Mouse (Mus musculus) cerebellum, adult 9-10 months (tissue): ENCODE data around the gene Sema3a.
"Not testable (repeated sequence)": the region's sequence is repeated elsewhere in the genome, so short reads cannot be mapped to it uniquely, and the experiment has no call there.

Experiments used
- DNase-seq: peaks from one replicate; pipeline ENCODE4 v3.0.0; 2022

The Sema3a gene

DNA sequence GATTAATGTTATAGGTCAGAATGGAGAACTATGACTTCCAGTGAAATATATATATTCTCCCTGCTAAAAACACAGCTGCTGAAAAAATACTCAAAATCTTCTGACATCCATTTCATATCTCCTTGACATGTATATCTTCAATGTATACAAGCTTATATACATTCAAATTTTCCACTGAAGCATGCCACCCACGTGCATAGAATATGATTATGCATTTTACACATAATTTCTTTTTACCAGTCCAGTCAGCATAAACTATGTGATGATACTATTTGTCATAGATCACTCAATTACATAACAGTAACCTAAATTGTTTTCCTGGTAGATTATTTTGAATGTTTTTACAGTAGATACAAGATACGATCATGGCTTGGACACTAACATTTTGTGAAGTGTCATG is 306.6 kb downstream of the Sema3a start:
- DNase-seq = no peak

DNA sequence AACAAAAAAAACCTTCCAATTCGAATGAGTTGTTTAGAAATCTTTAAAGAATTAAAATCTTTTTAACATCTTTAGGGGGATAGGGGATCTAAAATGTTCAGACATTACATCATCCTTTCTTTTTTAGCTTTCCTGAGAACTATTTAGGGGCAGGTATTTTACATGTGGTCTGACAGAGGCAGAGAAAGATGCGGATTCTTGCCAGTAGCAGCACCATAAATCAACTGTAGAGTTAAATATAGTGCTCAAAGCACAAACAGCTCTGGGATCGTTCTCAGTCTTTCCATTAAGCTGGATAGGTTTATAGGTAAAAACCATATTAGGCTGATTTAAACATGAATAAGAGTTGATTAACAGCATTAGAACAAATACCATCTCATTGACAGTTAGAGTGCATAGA is 307.4 kb downstream of the Sema3a start:
- DNase-seq = no peak

DNA sequence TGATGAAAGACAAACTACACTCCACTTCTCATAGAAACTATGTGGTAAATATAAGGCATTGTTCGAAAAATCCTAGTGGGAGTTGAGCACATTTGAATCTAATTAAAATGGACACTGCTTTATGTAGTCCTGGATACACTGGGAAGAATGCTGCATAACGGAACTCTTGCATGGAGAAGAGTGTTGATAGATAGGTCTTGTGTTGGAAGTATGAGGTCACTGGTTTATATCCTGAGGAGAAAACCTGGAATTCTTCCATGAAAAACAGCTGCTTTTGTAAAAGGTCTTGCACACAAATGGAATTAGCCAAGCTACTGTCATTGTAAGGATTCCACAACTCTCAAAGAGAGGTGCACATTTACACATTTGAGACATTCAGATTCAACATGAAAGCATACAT is 308.1 kb downstream of the Sema3a start:
- DNase-seq = no peak

DNA sequence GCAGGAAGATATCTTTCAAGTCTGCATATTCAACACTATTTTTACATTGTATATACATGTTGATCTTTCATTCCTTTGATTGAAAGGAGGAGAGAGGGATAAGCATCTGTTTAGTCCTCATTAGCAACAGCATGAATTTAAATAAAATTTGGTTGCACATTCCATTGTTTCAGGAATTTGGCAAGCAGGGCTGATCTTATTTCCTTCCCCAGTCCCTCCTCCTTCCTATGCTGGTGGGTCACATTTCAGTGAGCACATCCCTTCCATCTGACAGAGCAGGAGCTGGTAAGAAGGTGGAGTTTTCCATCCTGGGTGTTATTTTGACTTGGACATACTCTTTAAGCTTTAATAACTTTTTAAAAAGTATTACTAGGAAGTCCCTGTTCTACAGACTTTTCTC is 315.9 kb downstream of the Sema3a start:
- DNase-seq = no peak

DNA sequence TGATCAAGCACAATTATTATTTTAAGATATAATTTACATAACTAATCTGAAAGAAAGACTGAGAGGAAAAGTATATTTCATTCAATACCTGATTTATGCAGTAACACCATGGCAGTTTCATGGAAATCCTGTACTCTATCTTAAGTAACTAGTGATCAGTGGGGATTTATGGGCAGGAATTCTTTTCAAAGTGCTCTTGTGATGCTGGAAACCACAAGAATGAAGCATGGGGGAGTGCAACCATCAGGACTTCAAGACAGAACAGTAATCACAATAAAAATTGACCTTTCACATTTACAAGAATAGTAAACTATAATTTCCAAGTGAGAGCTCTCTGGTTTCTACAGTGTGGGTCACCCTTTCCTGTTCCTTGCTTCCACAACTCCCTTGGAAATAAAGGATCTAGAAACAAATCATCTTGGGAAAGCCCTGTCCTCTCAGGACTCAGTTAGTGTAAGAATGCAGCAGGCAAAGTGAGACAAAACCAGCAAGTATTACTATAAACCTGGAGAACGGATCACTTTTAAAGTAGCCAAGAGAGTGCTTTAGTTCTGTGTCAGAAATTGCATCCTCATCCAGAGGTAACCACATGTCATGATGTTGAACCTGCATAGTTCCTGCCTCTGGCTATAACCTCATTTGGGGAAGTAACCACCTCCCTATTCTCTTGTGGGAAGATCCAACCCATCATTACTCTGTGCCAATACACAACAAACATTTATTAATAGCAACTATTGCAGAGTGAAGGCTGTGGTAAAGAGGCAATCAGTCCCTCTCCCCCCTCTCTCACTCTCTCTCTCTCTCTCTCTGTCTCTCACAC is 335.2 kb downstream of the Sema3a start:
- DNase-seq = no peak

DNA sequence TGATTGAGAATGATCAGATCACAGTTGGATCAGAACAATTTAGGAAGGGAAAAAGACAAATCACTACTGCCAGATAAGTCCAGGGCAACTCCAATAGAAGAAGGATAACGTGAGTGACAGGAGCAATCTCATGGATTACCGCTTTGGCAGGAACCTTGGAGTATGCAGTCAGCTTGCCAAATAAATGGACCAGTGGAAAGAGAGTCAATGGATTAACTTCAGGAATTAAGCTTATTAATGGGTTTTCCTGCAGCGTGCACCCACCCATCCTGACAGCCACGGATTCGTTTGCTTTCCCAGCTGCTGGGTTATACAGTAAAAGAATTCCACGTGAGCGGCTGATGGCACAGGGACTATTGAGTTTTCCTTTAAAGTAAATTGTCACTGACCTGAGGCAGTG is 343.6 kb downstream of the Sema3a start:
- DNase-seq = no peak

DNA sequence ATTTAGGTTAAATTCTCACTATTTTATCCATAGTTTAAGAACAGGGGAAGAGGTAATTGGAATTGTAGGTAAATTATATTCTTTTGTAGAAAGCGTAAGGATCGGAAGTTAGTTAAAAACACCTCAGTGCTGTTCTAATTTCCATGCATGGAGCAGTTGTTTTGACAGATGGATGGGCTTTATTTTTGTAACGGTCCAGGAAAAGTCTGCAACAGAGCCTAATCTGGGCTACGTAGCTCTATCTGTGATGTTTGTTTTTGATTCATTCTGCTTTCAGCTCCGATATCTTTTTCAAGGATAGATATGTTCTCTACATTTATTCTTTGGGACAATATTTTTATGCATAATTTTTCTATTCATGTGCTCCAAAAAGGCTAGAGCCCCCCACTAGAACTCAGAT is 344.2 kb downstream of the Sema3a start:
- no peak for DNase-seq

DNA sequence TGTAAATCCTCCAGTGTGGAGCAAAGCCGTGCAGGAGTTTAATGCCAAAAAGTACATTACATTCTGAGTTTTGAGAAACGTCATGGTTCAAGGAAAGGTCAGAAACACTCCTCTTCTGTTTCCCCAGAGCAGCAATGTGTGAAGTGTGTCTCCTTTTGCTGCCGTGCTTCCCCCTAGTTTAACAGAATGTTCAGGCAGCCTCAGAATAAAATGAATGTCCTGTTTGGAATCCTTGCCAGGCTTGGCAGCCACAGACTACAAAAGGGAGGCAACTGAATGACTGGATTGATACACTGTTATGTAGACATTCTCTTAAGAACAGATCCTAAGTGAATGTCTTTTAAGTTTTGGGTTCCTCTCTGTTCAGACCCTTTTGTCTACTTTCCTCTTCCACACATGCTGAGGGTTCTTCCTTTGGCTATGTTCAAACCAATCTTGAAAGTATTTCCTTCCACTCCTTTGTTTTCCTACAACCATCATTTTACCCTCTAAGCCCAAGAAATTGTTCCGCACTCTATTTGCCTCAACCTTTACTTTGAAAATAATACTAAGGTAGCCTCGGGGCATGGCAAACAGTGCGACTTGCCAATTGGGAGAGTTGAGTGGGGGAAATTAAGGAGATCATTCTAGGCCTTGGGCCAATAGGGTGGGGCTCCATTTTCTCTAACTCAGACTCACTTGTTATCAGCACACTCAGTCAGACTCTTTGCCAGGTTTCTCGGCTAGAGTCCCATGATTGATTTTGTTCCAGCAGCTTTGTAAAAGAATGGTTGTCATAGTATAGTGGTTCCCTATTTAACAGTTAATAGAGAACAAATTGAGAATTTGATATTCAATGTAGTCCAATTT is 345.1 kb downstream of the Sema3a start:
- no peak for DNase-seq

DNA sequence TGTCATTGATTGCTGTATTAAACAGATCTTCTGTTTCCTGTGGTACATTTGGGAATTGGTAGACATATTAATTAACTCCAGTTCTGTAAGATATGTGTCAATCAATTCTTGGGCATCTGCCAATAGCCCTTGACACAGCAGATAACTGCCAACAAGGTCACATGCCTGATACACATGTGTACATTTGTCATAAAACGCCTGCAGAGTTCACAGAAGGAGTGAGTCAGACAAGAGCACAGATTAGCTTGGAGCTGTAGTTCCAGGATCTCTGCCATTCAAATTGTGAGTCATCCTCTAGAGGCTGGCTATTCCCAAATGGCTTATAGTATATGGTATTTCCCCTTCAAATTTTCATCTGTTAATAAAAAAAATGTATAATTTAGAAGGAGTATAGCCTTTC is 352.4 kb downstream of the Sema3a start:
- no peak for DNase-seq

DNA sequence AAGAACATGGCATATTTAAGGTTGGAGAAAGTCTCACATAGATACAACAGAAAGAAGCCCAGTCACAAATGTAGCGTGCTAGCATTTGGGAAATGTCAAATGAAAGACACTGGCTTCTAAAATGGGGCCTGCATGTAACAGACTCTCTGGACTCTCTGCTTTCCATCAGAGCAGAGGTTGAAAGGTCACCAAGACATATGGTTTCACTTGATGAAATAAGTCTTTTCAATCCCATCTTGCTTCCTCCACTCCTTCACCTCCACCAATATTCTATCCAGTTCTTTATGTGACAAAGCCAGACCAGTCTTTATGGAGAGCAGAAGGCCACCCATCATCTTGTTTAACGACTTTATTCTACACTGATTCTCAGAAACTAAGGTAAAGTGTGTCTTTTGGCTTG is 363.5 kb downstream of the Sema3a start:
- no peak for DNase-seq

DNA sequence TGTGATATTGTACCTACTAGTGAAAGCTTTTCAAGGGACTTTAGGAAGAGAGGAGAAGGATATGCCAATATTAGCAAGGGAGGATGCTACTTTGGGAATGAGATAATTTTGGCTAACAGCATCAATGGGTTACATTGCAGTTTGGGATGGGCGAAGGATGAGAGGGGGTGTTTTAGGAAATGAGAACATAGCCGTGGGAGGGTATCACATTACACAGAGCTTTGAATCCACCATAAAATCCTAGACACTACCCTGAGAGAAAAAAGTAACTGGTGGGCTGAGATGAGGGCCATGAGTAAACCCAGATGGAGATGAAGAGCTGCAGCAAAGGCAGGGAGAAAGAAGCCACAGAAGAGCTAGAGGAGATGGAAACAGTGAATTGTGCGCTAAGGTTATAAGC is 370.8 kb downstream of the Sema3a start:
- DNase-seq = not testable (repeated sequence)

DNA sequence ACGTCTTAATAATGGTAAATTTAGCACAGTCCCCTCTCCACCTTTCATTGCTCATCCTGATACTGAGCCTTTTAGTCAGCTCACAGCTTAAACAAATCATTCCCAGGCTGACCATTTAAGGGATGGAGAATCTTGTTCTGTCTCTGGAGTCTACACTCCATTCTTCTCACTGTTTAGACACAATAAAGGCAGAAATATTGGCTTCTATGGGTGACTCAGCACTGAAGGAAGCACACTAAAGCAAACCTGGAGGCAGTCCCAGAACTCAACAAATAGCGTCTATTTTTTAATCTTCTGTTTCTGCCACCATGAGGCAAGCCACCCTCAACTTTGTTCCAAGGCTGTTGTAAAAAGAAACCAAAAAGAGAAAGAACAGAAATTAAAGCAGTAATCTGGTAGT is 374.6 kb downstream of the Sema3a start:
- DNase-seq = no peak

DNA sequence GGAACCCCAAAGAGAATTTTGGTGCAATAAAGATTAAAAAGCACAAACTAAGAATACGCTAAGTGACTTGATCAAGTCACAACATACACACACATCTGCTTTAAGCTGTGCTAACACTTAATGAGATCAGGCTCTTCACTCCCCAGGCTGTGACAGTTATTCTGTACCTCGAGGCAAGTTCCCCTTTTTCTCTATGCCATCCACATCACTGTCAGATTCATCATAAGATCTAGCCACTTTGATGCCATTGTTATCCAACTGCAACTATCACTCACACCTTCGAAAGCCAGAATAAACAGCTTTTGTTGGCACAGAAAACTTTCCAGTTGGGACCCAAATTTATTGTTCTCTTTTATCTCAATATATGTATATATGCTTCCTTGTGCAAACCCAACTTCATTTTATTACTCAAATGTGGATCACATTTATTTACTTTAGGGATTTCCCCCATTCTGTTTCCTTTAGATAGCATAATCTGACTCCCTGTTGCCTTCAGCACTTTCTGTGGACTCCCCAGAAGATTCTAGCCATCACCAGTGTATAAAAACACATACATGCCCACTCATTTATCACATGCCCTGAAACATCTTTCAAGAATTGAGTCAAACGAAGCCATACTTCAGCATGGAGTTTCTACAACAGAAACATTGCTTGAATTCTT is 380.8 kb downstream of the Sema3a start:
- DNase-seq = no peak

DNA sequence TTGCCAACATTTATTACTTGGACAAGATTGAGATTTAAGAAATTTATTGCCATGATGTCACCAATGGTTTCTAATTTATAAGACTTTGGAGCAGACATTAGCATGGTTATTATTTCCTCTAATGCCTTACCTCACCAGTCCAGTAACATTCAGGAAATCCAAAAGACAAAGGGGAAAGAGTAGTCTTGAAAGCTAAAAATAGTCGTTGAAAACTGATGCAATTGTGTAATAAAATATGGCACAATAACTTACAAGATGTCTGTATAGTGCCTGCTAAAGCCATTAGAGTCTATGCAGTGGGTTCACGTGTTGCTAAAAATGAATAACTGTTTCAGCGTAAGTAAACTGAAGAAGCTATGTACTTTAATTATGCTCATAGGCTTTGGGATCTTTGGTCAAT is 383.9 kb downstream of the Sema3a start:
- no peak for DNase-seq

DNA sequence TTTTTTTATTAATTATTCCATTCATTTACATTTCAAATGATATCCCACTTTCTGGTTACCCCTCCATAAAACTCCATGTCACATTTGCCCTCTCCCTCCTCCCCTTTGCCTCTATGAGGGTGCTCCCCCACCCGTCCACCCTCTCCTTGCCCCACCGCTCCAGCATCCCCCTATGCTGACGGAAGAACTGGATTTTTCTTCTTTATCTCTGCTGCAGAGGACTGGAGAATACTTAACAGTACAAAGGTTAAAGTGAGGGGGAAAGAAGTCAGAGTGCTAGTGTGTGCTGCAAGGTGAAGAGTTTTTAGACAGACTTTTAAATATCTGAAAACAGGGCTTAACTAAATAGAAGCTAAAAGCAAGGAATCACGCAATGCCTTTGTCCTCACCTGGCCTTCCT is 391.8 kb downstream of the Sema3a start:
- DNase-seq = no peak

DNA sequence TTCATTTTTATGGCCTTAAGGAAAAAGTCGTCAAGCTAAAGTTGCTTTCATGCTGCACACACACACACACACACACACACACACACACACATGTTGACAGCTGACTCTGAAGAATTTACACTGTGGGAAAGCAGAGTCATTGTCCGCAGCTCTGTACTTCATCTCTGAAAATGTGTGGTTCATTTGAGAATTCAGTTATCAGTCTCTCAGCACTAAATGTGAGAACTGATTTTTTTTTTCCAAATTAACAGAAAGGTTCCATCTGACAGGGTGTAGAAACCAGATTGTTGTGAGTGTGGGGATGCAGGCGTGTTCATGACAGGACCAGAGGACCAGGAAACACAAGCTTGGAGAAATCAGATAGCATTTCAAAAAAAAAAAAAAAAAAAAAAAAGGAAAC is 400.4 kb downstream of the Sema3a start:
- DNase-seq = no peak

DNA sequence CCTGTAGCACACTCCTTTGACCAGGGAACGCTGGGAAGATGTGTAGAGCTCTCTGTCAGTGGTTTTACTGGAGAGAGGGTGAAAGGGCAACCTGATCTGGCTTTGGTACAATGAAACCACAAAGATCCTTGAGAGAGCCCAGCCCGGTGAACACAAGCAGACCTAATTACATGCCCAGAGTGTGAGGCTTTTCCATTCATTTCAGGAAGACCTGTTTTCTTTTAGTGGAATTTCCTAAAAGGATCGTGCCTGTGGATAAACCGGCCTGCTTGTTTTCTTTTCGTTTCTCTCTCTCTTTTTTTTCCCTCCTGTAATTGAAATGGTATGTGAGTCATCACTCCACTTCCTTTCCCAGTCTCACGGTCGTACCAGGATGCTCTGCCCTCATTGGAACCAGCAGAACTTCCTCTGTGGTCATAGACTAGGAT is 401.8 kb downstream of the Sema3a start:
- DNase-seq = no peak

DNA sequence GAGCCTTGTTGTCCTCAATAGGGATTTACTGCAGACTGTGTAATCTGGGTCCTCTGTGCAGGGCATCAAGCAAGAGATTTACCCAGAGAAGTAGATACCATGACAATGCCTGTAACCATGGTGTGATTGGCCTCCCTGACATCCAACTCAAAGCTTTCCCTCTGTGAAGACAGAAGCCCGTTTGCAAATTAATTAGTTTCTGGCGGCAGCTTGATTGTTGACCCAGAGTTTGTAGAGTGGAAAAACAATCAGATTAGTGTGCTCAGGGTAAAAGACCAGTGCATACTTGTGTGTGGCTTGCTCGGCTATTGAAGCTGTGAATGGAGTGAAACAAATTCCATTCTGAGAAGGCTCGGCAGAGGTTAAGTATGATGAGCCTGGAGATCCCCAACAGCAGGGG is 404.0 kb downstream of the Sema3a start:
- peak; percentile 21 for DNase-seq

DNA sequence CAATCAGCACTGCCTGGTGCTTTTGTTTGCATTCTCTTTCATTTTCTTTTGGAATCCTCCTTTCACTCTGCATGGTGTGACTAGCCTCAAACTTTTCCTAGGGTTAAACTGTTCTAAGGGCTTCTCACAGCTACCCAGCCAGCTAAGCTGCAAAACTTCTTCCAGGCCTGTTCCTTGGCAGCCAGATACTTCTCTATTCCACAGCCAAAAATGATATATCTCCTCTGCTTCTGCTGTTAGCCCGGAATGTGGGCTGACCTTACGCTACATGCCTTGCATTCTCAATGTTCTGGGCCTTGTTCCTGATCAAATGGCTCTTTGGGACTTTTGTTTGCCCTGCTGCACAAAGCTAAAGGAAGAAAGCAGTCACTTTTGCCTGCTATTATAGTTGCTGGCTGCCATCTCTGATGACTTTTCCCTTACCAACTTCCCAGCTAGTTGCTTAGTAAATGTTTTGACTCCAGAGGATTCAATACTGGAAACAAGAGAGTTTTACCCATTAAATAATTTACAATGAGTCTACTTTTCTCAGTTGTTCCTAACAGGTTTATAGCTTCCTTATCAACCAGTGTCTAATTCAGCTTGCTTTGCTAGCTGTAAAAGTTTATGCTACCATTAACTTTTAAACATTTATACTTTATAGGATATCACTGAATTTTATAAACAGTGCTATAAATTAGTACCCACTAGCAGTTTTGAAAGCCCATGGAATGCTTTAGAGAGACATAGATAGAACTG is 422.4 kb downstream of the Sema3a start:
- peak; percentile 7 for DNase-seq

DNA sequence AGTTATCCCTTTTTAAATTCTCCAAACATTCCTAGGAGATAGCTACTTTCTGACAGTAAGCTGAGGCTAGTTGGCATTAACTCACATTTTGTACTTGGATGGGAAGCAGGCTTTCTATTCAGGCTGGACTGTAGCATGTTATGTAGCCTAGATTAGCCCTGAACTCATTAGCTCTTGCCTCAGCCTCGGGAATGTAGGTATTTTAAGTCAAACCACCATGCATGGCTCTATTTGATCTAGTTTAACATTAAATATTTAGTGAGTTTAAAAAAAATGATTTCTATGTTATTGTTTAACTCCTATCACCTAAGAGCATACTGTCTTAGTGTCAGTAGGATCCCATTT is 423.0 kb downstream of the Sema3a start:
- DNase-seq = no peak

DNA sequence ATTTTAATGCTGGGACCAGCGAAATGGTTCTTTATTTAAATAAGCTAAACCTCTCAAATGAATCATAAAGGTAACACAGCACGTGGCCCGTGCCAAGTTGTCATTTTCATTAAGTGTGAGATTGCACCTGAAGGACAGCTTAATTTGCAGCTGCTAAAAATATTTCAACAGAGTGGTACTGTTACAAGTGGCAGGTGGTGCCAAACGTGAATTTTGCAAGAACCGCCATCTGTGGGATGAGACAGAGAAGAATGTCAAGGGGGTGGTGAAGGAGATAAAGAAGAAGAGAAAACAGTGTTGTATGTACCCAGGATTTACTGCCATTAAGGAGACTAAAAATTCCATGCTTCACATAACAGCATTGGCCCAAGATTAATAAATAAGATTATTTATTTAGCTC is 423.9 kb downstream of the Sema3a start:
- DNase-seq = no peak

DNA sequence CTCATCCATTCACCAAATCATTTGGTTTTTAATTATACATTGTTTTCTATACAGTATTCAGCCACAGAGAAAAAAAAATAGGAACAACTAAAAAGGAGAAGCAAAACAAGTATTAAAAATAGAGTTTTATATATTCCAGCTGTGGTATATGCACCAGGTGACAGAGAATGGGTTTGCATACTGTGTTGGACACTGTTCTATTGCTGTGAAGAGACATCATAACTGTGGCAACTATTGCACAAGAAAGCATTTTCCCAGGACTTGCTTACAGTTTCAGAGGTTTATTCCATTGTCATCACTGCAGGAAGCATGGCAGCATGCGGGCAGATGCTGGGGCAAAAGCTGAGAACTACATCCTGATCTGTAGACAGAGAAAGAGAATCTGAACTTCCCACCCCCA is 425.7 kb downstream of the Sema3a start:
- no peak for DNase-seq

DNA sequence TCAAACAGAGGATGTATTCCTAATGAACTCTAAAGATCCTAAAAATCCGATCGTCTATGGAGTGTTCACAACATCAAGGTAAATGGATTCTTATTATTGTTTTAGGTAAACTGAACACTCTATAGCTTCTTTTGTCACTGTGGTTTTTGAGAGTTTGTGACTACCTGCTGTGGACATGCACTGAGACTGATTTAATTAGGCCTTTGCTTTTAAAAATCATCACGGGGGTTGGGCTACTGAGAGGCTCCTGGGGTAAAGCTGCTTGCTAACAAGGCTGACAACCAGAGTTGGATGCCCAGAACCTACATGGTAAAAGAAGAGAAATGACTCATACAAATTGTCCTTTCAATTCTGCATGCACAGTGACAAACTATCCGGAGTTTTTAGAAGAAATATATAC is 432.0 kb downstream of the Sema3a start:
- no peak for DNase-seq
